Mouse (Mus musculus): Measurements from ENCODE around the gene Zfp157. TPM values are rescaled to one million over a fixed set of nuclear protein-coding genes. Genes with fewer than 3 reads are reported as not detected.
A peak's percentile ranks its signal among the peaks of the same experiment; 100 is the strongest.
"Not testable (repeated sequence)": the region's sequence is repeated elsewhere in the genome, so short reads cannot be mapped to it uniquely, and the experiment has no call there.

The Zfp157 gene
- 2.1 TPM for polyA plus RNA-seq (2012; fragmentation: generic; extraction: Trizol)

DNA sequence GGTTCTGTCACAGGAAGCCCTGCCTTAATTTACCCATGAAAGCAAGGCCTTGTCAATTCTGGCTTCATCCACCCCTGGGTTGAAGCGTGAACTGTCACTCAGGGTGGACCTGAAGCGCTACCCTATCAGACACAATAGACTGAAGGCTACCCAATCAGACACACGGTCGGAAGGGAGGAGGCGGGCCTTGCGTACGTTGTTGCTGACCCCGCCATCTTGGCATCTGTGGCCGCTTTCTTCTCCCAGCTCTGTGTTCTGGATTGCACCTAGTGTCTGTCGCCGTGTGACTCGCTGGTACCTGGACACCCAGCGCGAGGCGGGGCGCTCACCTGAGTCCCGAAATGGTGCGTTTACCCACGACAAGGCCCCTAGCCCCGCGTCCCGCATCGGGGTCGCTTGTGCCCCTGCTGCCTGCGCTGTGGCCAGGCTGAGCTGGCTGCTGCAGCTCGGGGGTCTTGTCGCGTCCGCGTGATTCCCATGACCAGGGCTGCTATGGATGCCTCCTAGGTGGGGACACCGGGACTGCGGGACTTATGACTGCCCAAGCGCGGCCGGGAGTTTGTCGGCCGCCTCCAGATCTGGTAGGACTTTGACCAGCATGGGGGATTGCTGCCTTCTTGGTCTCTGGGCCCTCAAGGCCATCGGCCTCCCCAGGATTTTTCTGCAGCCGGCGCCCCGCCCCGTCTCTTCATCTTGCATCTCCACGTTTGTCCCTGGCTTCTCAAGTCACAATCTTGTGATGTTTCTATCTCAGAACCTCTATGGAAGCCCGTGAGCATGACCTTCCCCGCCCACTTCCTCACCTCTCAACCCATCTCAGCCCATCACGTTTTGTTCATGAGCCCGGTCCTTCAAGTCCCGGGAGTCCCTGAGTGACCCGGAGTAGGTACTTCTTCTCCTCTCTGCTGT lies at the start of gene Zfp157:
TSS of gene Zfp157 (plus strand) at position 183 of the 909 bp plus-strand sequence.
- Histone ChIP-seq H3K4me3 (peak within 1 kb of the TSS; percentile 89), H3ac (ENCODE audit: control insufficient read depth, insufficient read length) (peak within 1 kb of the TSS; percentile 40), H3K27me3 (ENCODE audit: control insufficient read depth, insufficient read depth, insufficient read length) (no peaks in the 10 kb centered on the region), H3K79me2 (ENCODE audit: control insufficient read depth, insufficient read depth) (peaks cover 22% of the 10 kb centered on the region), H3K36me3 (ENCODE audit: control insufficient read depth, insufficient read depth) (peaks cover 23% of the 10 kb centered on the region), H3K4me2 (ENCODE audit: low read depth) (peak within 1 kb of the TSS; percentile 81)
- TF ChIP-seq USF1 (IDR thresholded peaks at IDR 0.05; ENCODE audit: low read depth) (no peak), E2F4 (IDR thresholded peaks at IDR 0.05; ENCODE audit: insufficient read depth) (no peak), CEBPB (IDR thresholded peaks at IDR 0.05; ENCODE audit: insufficient read depth, poor library complexity, severe bottlenecking) (no peak), SRF (IDR thresholded peaks at IDR 0.05; ENCODE audit: control insufficient read depth, insufficient read length, low read depth) (no peak), MYOG (IDR thresholded peaks at IDR 0.05; ENCODE audit: control insufficient read depth in 1 of 3, insufficient read depth in 1 of 3, insufficient read length in 2 of 3, low read depth in 2 of 3) (peak in 1 of 3 experiments; percentile 4), POLR2AphosphoS2 (IDR thresholded peaks at IDR 0.05; ENCODE audit: insufficient read length, low read depth) (peak; percentile 96), MAX (IDR thresholded peaks at IDR 0.05; ENCODE audit: low read depth) (no peak), POLR2A (IDR thresholded peaks at IDR 0.05; ENCODE audit: insufficient read length, low read depth) (peak; percentile 88), REST (IDR thresholded peaks at IDR 0.05; ENCODE audit: insufficient read depth, insufficient read length) (no peak)

DNA sequence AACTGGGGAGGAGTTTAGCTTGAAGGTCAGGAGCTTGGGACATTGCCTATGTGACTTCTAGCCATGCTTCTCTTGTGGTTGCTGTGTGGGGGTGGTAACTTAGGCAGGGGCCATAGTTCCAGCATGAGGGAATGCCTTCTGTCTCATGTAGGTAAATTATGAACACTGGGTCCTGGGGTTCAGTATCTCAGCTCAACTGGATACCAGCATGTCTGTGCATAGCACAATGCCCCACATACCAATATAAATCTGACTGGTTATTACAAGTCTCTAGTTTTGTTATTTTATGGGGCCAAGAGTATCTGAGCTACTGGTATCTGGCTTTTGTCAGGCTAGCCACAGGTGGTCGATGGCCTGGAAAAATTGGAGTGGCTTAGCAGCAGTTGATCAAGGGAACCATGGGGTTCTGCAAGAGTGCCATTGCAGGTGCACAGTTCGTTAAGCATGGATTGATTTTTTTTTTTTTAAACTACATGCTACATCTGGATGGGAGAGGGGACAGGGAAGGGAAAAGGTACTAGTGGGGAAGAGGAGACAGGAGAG lies 43.4 kb upstream of the Zfp157 start:
- no peaks in the 10 kb centered on the region for H3K79me2 ChIP-seq (ENCODE audit: control insufficient read depth, insufficient read depth)
- TF ChIP-seq CEBPB (IDR thresholded peaks at IDR 0.05; ENCODE audit: insufficient read depth, poor library complexity, severe bottlenecking) (no peak), TCF3 (IDR thresholded peaks at IDR 0.05; ENCODE audit: insufficient read length, low read depth) (no peak), E2F4 (IDR thresholded peaks at IDR 0.05; ENCODE audit: insufficient read depth) (no peak), MYOG (IDR thresholded peaks at IDR 0.05; ENCODE audit: control insufficient read depth in 1 of 3, insufficient read depth in 1 of 3, insufficient read length in 2 of 3, low read depth in 2 of 3) (no peak), POLR2AphosphoS2 (IDR thresholded peaks at IDR 0.05; ENCODE audit: insufficient read length, low read depth) (no peak), MYOD1 (IDR thresholded peaks at IDR 0.05; ENCODE audit: control insufficient read depth in 1 of 3, insufficient read length in 2 of 3, low read depth in 2 of 3) (no peak), MAX (IDR thresholded peaks at IDR 0.05; ENCODE audit: low read depth) (no peak), SRF (IDR thresholded peaks at IDR 0.05; ENCODE audit: control insufficient read depth, insufficient read length, low read depth) (no peak), REST (IDR thresholded peaks at IDR 0.05; ENCODE audit: insufficient read depth, insufficient read length) (no peak), USF1 (IDR thresholded peaks at IDR 0.05; ENCODE audit: low read depth) (no peak)
- H3K4me2 ChIP-seq (ENCODE audit: low read depth): no peak overlapping the region
- no peak overlapping the region for H3ac ChIP-seq (ENCODE audit: control insufficient read depth, insufficient read length)
- no peak overlapping the region for H3K4me3 ChIP-seq
- no peaks in the 10 kb centered on the region for H3K36me3 ChIP-seq (ENCODE audit: control insufficient read depth, insufficient read depth)
- no peaks in the 10 kb centered on the region for H3K27me3 ChIP-seq (ENCODE audit: control insufficient read depth, insufficient read depth, insufficient read length)

- H3K4me2 ChIP-seq (ENCODE audit: low read depth); H3ac ChIP-seq (ENCODE audit: control insufficient read depth, insufficient read length); H3K79me2 ChIP-seq (ENCODE audit: control insufficient read depth, insufficient read depth); H3K36me3 ChIP-seq (ENCODE audit: control insufficient read depth, insufficient read depth); H3K27me3 ChIP-seq (ENCODE audit: control insufficient read depth, insufficient read depth, insufficient read length); H3K4me3 ChIP-seq: not testable (repeated sequence)
These were observed 40.8 kb upstream of the Zfp157 start for GRCm38 (mm10) chr5:138400431-138400830.

- TF ChIP-seq MYOG (IDR thresholded peaks at IDR 0.05; ENCODE audit: control insufficient read depth in 1 of 3, insufficient read depth in 1 of 3, insufficient read length in 2 of 3, low read depth in 2 of 3) (no peak), E2F4 (IDR thresholded peaks at IDR 0.05; ENCODE audit: insufficient read depth) (no peak), TCF3 (IDR thresholded peaks at IDR 0.05; ENCODE audit: insufficient read length, low read depth) (no peak), REST (IDR thresholded peaks at IDR 0.05; ENCODE audit: insufficient read depth, insufficient read length) (no peak), MAX (IDR thresholded peaks at IDR 0.05; ENCODE audit: low read depth) (no peak), POLR2AphosphoS2 (IDR thresholded peaks at IDR 0.05; ENCODE audit: insufficient read length, low read depth) (no peak), CEBPB (IDR thresholded peaks at IDR 0.05; ENCODE audit: insufficient read depth, poor library complexity, severe bottlenecking) (no peak), POLR2A (IDR thresholded peaks at IDR 0.05; ENCODE audit: insufficient read length, low read depth) (no peak), TCF12 (IDR thresholded peaks at IDR 0.05; ENCODE audit: insufficient read depth, poor library complexity, severe bottlenecking) (no peak), MYOD1 (IDR thresholded peaks at IDR 0.05; ENCODE audit: control insufficient read depth in 1 of 3, insufficient read length in 2 of 3, low read depth in 2 of 3) (no peak), SRF (IDR thresholded peaks at IDR 0.05; ENCODE audit: control insufficient read depth, insufficient read length, low read depth) (no peak), USF1 (IDR thresholded peaks at IDR 0.05; ENCODE audit: low read depth) (no peak)
- Histone ChIP-seq H3K4me3 (no peak overlapping the region), H3K79me2 (ENCODE audit: control insufficient read depth, insufficient read depth) (no peaks in the 10 kb centered on the region)
These were observed 17.1 kb downstream of the Zfp157 start for GRCm38 (mm10) chr5:138458371-138458770.

GRCm38 (mm10) chr5:138459107-138459506 lies 17.8 kb downstream of the Zfp157 start:
- H3K4me2 ChIP-seq (ENCODE audit: low read depth): no peak overlapping the region
- peaks cover 35% of the 10 kb centered on the region for H3K36me3 ChIP-seq (ENCODE audit: control insufficient read depth, insufficient read depth)
- H3K4me3 ChIP-seq: no peak overlapping the region

More at GRCm38 (mm10) chr5:138458371-138458770, 17.1 kb downstream of the Zfp157 start:
- Histone ChIP-seq H3ac (ENCODE audit: control insufficient read depth, insufficient read length) (no peak overlapping the region), H3K36me3 (ENCODE audit: control insufficient read depth, insufficient read depth) (peaks cover 42% of the 10 kb centered on the region), H3K27me3 (ENCODE audit: control insufficient read depth, insufficient read depth, insufficient read length) (no peaks in the 10 kb centered on the region), H3K4me2 (ENCODE audit: low read depth) (no peak overlapping the region)

More at GRCm38 (mm10) chr5:138459107-138459506, 17.8 kb downstream of the Zfp157 start:
- Histone ChIP-seq H3K27me3 (ENCODE audit: control insufficient read depth, insufficient read depth, insufficient read length) (no peaks in the 10 kb centered on the region), H3K79me2 (ENCODE audit: control insufficient read depth, insufficient read depth) (no peaks in the 10 kb centered on the region), H3ac (ENCODE audit: control insufficient read depth, insufficient read length) (no peak overlapping the region)
- TF ChIP-seq USF1 (IDR thresholded peaks at IDR 0.05; ENCODE audit: low read depth) (no peak), SRF (IDR thresholded peaks at IDR 0.05; ENCODE audit: control insufficient read depth, insufficient read length, low read depth) (no peak), TCF12 (IDR thresholded peaks at IDR 0.05; ENCODE audit: insufficient read depth, poor library complexity, severe bottlenecking) (no peak), MYOD1 (IDR thresholded peaks at IDR 0.05; ENCODE audit: control insufficient read depth in 1 of 3, insufficient read length in 2 of 3, low read depth in 2 of 3) (no peak), MYOG (IDR thresholded peaks at IDR 0.05; ENCODE audit: control insufficient read depth in 1 of 3, insufficient read depth in 1 of 3, insufficient read length in 2 of 3, low read depth in 2 of 3) (no peak), POLR2AphosphoS2 (IDR thresholded peaks at IDR 0.05; ENCODE audit: insufficient read length, low read depth) (no peak), MAX (IDR thresholded peaks at IDR 0.05; ENCODE audit: low read depth) (no peak), REST (IDR thresholded peaks at IDR 0.05; ENCODE audit: insufficient read depth, insufficient read length) (no peak), TCF3 (IDR thresholded peaks at IDR 0.05; ENCODE audit: insufficient read length, low read depth) (no peak), POLR2A (IDR thresholded peaks at IDR 0.05; ENCODE audit: insufficient read length, low read depth) (no peak), CEBPB (IDR thresholded peaks at IDR 0.05; ENCODE audit: insufficient read depth, poor library complexity, severe bottlenecking) (no peak), E2F4 (IDR thresholded peaks at IDR 0.05; ENCODE audit: insufficient read depth) (no peak)

Measured in myocyte (in vitro differentiated cells).